Mouse (Mus musculus): ENCODE results near the gene Nckap1. TPM values are rescaled to one million over a fixed set of nuclear protein-coding genes. Genes with fewer than 3 reads are reported as not detected.
"Not testable (repeated sequence)": the region's sequence is repeated elsewhere in the genome, so short reads cannot be mapped to it uniquely, and the experiment has no call there.

Gene Nckap1
- polyA plus RNA-seq, 1 experiment from 2014 or later, result 68.9 TPM

DNA sequence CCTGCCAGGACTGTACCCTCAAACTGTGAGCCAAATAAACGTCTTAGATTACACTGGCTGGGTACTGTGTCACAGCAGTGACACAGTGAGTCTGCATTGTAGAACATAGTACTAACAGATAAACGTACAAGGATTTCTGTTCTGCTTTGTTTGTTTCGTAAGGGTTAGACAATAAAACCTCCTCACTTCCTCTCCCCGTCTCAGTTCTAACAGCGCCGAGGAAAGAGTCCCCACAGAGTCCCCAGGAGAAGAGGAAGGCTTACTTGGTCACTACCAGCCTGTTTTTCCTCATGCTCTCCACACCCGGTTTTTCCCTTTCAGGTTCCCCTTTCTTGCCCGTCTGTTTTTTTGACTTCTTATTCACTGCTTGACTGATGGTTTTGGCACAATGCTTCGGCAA, 56.9 kb downstream of the Nckap1 start:
- Histone ChIP-seq H3K4me3 (ENCODE audit: low read depth, low read length) (no peak overlapping the region), H3K4me1 (ENCODE audit: insufficient read depth) (no peaks in the 10 kb centered on the region), H3K36me3 (ENCODE audit: insufficient read depth) (peaks cover 66% of the 10 kb centered on the region), H3K27ac (ENCODE audit: low read depth) (no peak overlapping the region), H3K4me2 (no peak overlapping the region), H3K27me3 (ENCODE audit: insufficient read depth, low read length) (no peaks in the 10 kb centered on the region), H3K9ac (no peak overlapping the region), H3K9me3 (ENCODE audit: low read depth, low read length) (no peaks in the 10 kb centered on the region)
- no peak for TF ChIP-seq CTCF (IDR thresholded peaks at IDR 0.05; ENCODE audit: low read depth)
- 87% methylated on average over 9 of the region's 9 CpGs for WGBS
- ATAC-seq (ENCODE audit: insufficient read depth), result no peak
- DNase-seq, result no peak

DNA sequence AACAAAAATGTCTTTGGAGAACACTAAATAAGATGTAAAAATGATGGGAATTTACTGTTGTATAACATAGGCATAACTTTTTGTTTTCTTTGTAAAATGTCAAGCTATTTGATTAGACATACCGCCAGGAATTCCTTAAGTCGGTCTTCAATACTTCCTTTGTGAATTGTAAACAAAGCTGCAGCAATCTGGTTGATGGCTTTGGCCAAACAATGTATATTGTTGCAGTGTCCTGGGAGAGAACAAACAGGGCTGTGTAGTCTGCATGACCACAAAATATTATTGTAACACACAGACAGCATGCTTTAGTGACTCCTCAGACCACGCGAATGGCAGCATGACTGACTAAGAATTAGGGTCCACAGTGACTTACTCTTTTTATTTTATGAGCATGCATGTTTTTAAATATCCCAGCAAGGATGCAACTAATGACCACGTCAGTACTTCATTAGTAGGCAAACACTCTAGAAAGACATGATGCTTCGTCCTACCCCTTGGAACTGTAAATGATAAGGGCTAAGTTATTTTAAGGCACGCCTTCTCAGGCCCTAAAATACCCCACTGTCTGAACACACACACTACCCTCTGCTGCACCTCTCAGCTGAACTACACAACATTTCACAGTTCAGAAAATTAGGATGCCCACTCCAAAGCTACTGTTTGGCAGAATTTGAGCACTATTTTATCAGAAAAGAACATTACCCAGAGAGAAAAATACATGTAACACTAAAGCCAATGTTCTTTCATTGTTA, 75.0 kb downstream of the Nckap1 start:
- no peak for DNase-seq
- no peak overlapping the region for H3K4me3 ChIP-seq (ENCODE audit: low read depth, low read length)
- H3K36me3 ChIP-seq (ENCODE audit: insufficient read depth), result peaks cover 72% of the 10 kb centered on the region
- 69% methylated on average over 7 of the region's 7 CpGs for WGBS
- ATAC-seq (ENCODE audit: insufficient read depth), result no peak
- H3K4me1 ChIP-seq (ENCODE audit: insufficient read depth), result no peaks in the 10 kb centered on the region
- H3K9ac ChIP-seq, result no peak overlapping the region
- TF ChIP-seq CTCF (IDR thresholded peaks at IDR 0.05; ENCODE audit: low read depth), result no peak
- H3K27ac ChIP-seq (ENCODE audit: low read depth), result no peak overlapping the region
- no peak overlapping the region for H3K4me2 ChIP-seq
- H3K9me3 ChIP-seq (ENCODE audit: low read depth, low read length), result no peaks in the 10 kb centered on the region
- H3K27me3 ChIP-seq (ENCODE audit: insufficient read depth, low read length), result no peaks in the 10 kb centered on the region

DNA sequence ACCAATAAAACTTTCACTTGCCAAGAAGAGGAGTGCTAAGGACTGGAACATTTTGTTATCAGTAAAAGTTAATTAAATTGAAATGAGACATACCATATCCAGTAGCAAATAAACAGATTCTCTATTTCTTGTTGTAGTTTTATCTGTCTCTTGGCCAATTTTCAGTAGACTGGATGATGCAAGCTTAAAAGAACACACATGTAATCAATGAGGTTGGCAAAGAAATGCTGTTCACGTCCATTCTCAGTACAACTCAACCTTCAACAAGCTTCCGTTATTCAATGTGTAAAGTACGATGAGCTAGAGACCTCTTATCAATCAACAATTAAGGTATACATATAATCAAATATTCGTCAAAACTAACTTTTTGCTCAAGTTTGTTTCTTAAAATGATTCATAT, 79.0 kb downstream of the Nckap1 start:
- WGBS, result 85% methylated on average over 4 of the region's 4 CpGs
- Histone ChIP-seq H3K36me3 (ENCODE audit: insufficient read depth) (peaks cover 64% of the 10 kb centered on the region), H3K4me1 (ENCODE audit: insufficient read depth) (no peaks in the 10 kb centered on the region), H3K4me2 (no peak overlapping the region), H3K9me3 (ENCODE audit: low read depth, low read length) (no peaks in the 10 kb centered on the region), H3K9ac (no peak overlapping the region), H3K27me3 (ENCODE audit: insufficient read depth, low read length) (no peaks in the 10 kb centered on the region), H3K4me3 (ENCODE audit: low read depth, low read length) (no peak overlapping the region), H3K27ac (ENCODE audit: low read depth) (no peak overlapping the region)
- no peak for TF ChIP-seq CTCF (IDR thresholded peaks at IDR 0.05; ENCODE audit: low read depth)
- ATAC-seq (ENCODE audit: insufficient read depth) (no peak), DNase-seq (no peak)

DNA sequence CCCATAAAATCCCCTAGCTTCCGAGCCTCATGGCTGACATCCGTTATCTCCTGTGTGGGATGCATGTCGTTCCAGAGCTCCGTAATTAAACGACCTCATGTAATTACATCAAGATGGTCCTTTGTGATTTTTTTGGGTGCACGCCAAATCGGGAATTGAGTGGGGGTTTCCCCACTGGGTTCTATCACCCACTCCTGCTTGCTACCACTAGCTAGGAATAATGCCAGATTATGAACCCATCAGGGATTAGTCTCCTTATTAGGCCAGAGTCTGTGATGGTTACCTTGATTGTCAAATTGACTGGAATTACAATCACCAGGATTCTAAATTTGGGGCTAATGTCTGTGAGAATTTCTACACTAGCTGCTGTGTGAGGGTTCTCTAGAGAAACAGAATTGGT, 85.9 kb downstream of the Nckap1 start:
- peaks cover 13% of the 10 kb centered on the region; the same call in 1 of the 2 replicates for H3K36me3 ChIP-seq (ENCODE audit: insufficient read depth)

DNA sequence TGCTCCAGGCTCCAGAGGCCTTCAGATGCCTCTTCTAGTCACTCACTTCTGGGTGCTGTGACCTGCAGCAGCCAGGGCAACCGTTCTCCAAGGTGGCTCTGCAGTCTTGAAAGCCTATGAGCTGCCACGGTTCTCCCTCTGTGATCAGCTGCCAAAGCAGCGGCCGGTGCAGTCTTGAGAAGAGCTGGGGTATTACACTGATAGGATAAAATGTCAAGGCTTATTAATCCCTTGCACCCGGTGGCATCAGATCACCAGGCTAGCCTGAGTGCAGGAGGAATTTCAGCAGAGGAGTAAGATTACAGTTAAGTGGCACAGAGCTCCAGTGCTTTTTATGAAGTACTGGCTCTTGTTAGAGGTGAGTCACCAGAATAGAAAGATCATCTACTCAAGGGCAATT, 94.3 kb downstream of the Nckap1 start:
- Histone ChIP-seq H3K27me3 (ENCODE audit: insufficient read depth, low read length) (no peaks in the 10 kb centered on the region), H3K4me2 (no peak overlapping the region), H3K4me3 (ENCODE audit: low read depth, low read length) (no peak overlapping the region), H3K27ac (ENCODE audit: low read depth) (no peak overlapping the region), H3K4me1 (ENCODE audit: insufficient read depth) (no peaks in the 10 kb centered on the region), H3K36me3 (ENCODE audit: insufficient read depth) (no peaks in the 10 kb centered on the region), H3K9me3 (ENCODE audit: low read depth, low read length) (no peaks in the 10 kb centered on the region), H3K9ac (no peak overlapping the region)
- TF ChIP-seq CTCF (IDR thresholded peaks at IDR 0.05; ENCODE audit: low read depth), result no peak
- ATAC-seq (ENCODE audit: insufficient read depth) (no peak), DNase-seq (no peak)
- WGBS, result 51% methylated on average over 5 of the region's 5 CpGs

More for the DNA sequence above, 85.9 kb downstream of the Nckap1 start:
- H3K4me3 ChIP-seq (ENCODE audit: low read depth, low read length); H3K27ac ChIP-seq (ENCODE audit: low read depth); ATAC-seq (ENCODE audit: insufficient read depth); H3K9ac ChIP-seq; H3K4me2 ChIP-seq; H3K27me3 ChIP-seq (ENCODE audit: insufficient read depth, low read length); H3K9me3 ChIP-seq (ENCODE audit: low read depth, low read length); DNase-seq; H3K4me1 ChIP-seq (ENCODE audit: insufficient read depth): not testable (repeated sequence)
- WGBS, result 61% methylated on average over 7 of the region's 7 CpGs

DNA sequence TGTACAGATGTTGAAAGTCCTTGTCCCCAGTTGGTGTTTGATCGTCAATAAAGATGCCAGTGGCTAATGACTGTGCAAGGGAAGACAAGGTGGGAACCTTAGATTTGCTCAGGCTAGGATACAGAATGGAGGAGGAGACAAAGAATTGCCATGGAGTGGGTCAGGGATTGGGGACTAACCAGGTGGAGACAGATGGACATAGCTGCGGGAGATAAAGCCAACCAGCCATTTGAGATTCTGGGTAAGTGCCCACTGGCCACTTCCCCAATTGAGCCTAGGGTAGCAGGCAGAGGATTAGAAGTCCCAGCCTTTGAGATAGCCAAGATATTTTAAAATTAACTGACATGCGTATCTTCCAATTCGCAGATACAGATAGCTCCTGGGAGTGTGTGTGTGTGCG, 96.2 kb downstream of the Nckap1 start:
- TF ChIP-seq CTCF (IDR thresholded peaks at IDR 0.05; ENCODE audit: low read depth), result no peak
- DNase-seq, result no peak
- 95% methylated on average over 5 of the region's 5 CpGs for WGBS

DNA sequence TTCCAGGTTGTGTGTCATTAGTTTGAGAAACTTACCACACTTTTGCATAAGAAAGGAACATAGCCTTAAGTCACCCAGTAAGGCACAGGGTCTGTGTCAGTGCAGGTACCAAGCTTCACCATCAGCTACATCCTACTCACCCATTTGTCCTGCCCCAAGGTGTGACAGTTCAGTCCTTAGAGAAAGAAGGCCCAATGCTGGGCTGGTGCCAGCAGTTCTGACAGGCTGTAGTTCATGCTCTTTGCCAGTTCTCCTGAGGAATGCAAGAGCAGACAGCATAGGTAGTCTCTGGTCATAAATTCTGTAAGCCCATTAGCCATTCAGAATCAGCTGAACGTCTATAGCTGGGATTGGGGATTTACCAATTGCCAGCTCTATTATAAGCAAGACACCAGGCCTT, 105.3 kb downstream of the Nckap1 start:
- H3K27ac ChIP-seq (ENCODE audit: low read depth), result no peak overlapping the region
- ATAC-seq (ENCODE audit: insufficient read depth) (no peak), DNase-seq (no peak)
- TF ChIP-seq CTCF (IDR thresholded peaks at IDR 0.05; ENCODE audit: low read depth), result no peak
- no peaks in the 10 kb centered on the region for H3K27me3 ChIP-seq (ENCODE audit: insufficient read depth, low read length)
- 71% methylated on average over 1 of the region's 1 CpGs for WGBS
- no peaks in the 10 kb centered on the region for H3K9me3 ChIP-seq (ENCODE audit: low read depth, low read length)
- no peak overlapping the region for H3K4me2 ChIP-seq
- H3K36me3 ChIP-seq (ENCODE audit: insufficient read depth), result no peaks in the 10 kb centered on the region
- H3K4me3 ChIP-seq (ENCODE audit: low read depth, low read length), result no peak overlapping the region
- no peak overlapping the region for H3K9ac ChIP-seq
- no peaks in the 10 kb centered on the region for H3K4me1 ChIP-seq (ENCODE audit: insufficient read depth)

More for the DNA sequence above, 96.2 kb downstream of the Nckap1 start:
- H3K27ac ChIP-seq (ENCODE audit: low read depth), result no peak overlapping the region
- H3K4me2 ChIP-seq, result no peak overlapping the region
- no peak for ATAC-seq (ENCODE audit: insufficient read depth)
- H3K4me1 ChIP-seq (ENCODE audit: insufficient read depth), result no peaks in the 10 kb centered on the region
- H3K9me3 ChIP-seq (ENCODE audit: low read depth, low read length), result no peaks in the 10 kb centered on the region
- H3K9ac ChIP-seq, result no peak overlapping the region
- no peak overlapping the region for H3K4me3 ChIP-seq (ENCODE audit: low read depth, low read length)
- H3K36me3 ChIP-seq (ENCODE audit: insufficient read depth), result no peaks in the 10 kb centered on the region
- H3K27me3 ChIP-seq (ENCODE audit: insufficient read depth, low read length), result no peaks in the 10 kb centered on the region
